Mouse (Mus musculus): ENCODE results near the gene Olfr1395.
A peak's percentile ranks its signal among the peaks of the same experiment; 100 is the strongest.
"Not testable (repeated sequence)": the region's sequence is repeated elsewhere in the genome, so short reads cannot be mapped to it uniquely, and the experiment has no call there.

The Olfr1395 gene

DNA sequence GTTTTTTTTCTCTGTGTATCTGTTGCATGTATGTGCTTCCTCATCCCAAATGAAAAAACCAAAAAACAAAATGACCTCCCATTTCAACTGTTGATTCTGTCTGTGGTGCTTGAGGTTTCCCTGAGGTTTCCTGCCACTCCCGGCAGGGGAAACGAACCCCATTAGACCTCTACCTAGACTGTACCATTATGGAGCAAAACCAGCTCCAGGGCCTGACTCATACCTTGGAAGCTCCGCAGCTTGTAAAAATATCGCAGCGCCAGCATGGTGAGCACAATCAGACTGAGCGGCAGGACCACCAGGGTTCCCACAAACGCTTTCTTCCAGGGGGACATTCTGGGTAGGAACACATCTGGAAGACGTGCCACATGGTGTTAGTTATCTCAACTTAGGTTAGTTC lies 33.3 kb downstream of the Olfr1395 start:
- DNase-seq (ENCODE audit: low read depth, low spot score) = no peak

DNA sequence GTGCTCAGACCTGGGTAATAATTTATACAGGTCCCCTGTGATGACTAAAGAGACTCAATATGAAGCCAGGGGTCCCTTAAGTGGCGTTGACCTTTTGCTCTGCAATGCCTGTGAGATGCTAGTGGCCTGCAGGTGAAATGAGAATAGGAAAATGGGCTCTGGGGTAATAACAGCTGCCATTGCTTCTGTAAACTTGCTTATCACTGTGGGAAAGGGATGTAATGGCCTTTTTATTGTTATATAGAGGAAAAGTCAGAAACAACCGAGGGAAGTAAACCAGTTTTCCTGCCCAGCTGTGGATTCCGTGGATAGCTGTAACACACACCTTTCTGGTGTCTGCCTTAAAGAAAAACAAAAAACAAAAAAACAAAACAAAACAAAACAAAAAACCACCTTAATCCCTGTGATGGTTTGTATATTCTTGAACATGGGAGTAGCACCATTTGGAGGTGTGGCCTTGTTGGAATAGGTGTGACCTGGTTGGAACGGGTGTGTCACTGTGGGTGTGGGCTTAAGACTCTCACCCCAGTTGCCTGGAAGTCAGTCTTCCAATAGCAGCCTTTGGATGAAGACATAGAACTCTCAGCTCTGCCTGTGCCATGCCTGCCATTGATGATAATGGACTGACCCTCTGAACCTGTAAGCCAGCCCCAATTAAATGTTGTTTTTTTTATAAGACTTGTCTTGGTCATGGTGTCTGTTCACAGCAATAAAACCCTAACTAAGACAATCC lies 34.1 kb downstream of the Olfr1395 start:
- not testable (repeated sequence) for DNase-seq (ENCODE audit: low read depth, low spot score)

DNA sequence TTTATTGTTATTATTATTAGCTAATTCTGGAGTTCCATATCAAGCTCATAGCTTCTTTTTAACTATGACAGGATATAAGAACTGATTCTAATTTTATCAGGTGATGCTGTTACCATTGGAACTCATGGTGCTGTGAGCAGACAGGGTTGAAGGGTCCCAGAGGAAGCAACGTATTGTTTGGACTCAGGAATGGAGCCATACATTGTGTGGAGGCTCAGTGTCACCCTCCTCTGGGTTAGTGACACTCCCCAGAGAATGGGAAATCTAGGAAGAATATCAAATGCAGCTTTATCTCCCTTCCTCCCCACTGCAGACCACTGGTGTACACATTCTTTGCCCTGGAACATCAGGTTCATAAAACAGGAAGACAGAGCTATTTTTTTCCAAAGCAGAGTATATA lies 41.1 kb downstream of the Olfr1395 start:
- no peak for DNase-seq (ENCODE audit: low read depth, low spot score)

GRCm38 (mm10) chr11:49186452-49186851 lies 44.4 kb downstream of the Olfr1395 start:
- no peak for DNase-seq (ENCODE audit: low read depth, low spot score)

DNA sequence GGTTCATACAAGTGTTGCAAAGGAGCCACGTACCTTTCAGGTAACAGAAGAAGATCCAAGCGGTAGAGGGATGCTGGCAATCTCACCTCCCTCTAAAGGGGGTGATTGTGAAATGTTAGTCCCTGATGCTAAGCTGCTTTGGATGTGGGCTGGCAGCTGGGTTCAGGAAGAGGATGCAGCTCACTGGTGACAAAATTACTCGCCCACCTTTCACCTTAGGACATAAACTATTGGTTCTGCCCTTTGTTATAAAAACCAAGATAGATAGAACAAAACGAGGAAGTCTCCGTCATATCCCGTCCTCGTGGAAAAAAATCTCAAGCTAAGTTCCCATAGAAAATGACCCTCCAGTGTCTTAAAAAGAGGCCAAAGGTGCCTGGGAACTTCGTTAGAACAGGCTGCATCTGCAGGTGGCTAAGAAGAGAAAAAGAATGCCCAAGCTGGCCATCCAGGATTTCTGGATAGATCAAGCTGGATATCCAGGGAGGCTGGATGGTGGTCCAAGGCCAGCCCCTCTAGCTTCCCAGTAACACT lies 44.9 kb downstream of the Olfr1395 start, which contains the start of gene Btnl9:
Gene Btnl9, minus strand, starts transcription at position 205 of the 534 bp plus-strand sequence.
- no peak for DNase-seq (ENCODE audit: low read depth, low spot score)

DNA sequence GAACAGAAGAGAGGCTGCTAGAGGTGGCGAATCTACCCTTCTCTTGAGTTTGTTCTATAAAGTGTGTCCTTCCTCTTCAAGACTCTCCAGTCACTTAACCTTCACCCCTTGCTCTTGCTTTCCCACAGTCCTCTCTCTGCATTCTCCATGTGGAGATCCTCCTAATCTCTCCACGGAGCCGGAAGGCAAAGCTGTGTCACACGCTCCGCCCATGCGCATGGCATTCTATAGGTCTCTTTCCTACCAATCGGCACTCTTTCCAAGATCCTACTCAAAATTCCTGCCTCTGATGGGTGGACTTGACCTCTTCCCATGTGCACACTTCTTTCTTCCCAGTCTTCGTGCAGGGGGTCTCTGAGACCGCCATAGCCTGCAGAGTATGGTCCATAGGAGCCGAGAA lies 45.6 kb downstream of the Olfr1395 start:
- no peak for DNase-seq (ENCODE audit: low read depth, low spot score)

GRCm38 (mm10) chr11:49189737-49190136 lies 47.7 kb downstream of the Olfr1395 start:
- DNase-seq (ENCODE audit: low read depth, low spot score) = peak; percentile 35

DNA sequence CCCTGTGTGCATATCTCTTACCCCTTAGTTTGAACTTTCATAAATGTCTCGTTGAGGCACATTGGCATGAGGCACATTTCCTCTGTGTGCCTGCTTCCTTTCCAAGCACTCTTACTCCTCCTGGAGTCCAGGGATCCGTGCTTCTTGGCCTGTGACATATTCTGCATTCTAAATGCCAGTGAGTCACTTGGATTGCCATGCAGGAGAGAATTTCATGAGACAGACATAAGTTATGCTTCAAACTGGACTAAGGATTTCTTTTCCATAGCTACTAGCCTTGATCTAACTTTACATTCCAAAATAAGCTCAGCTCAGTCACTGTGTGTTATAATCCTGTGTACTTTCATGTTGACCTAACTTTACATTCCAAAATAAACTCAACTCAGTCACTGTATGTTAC lies 49.0 kb downstream of the Olfr1395 start:
- DNase-seq (ENCODE audit: low read depth, low spot score) = no peak

GRCm38 (mm10) chr11:49194771-49195170 lies 52.7 kb downstream of the Olfr1395 start:
- not testable (repeated sequence) for DNase-seq (ENCODE audit: low read depth, low spot score)

- DNase-seq (ENCODE audit: low read depth, low spot score) = no peak
Observed at GRCm38 (mm10) chr11:49195819-49196322, 53.8 kb downstream of the Olfr1395 start.
